ENCODE assay signal across 9 mouse cellular contexts in genomic region chr6:93757353-93758087, GRCm38 (mm10).
A peak's percentile ranks its signal among the peaks of the same experiment; 100 is the strongest.
DNase-seq lines count a peak whose midpoint lies in the region; ATAC-seq and TF ChIP-seq lines count a peak whose summit lies in the region.
"Had no signal": no experiment of that assay in that cellular context is flagged by ENCODE, and none has a peak within 500 bp of the region (broad histone marks: within the 10 kb centered on the region; RNA-seq: fewer than 3 reads in every experiment).

No protein-coding gene starts in this region.

- H3K79me3 ChIP-seq in C2C12 (ENCODE audit: low read depth) = no peaks in the 10 kb centered on the region

- H3K9me3 ChIP-seq in forebrain, embryonic 12.5 days = no peaks in the 10 kb centered on the region
- no peaks in the 10 kb centered on the region for H3K9me3 ChIP-seq in heart, embryonic 15.5 days (replicated peaks)
- H3K9me3 ChIP-seq in neural tube, embryonic 11.5 days (ENCODE audit: control insufficient read depth, low read length) = no peaks in the 10 kb centered on the region

- WGBS in forebrain, embryonic 12.5 days = 37% methylated on average over 11 of the region's 11 CpGs
- 35% methylated on average over 11 of the region's 11 CpGs for WGBS in heart, embryonic 15.5 days
- 52% methylated on average over 11 of the region's 11 CpGs for WGBS in liver, adult 2 months
- 37% methylated on average over 11 of the region's 11 CpGs for WGBS in neural tube, embryonic 11.5 days

- no peak for TF ChIP-seq POLR2A in liver, adult 2 months (IDR thresholded peaks at IDR 0.05; ENCODE audit: extremely low read depth, insufficient read depth, low read length)

- H3K79me2 ChIP-seq in C2C12 (ENCODE audit: control insufficient read depth, insufficient read depth) = no peaks in the 10 kb centered on the region
- no peaks in the 10 kb centered on the region for H3K79me2 ChIP-seq in liver, adult 2 months (ENCODE audit: control insufficient read depth, insufficient read depth, low read length)

- no peak overlapping the region for H3ac ChIP-seq in C2C12 (ENCODE audit: control insufficient read depth, insufficient read length, low read depth)

- peaks cover 15% of the 10 kb centered on the region; the same call in 1 of the 2 replicates for H3K4me1 ChIP-seq in forebrain, embryonic 12.5 days
- H3K4me1 ChIP-seq in heart, embryonic 15.5 days (replicated peaks) = 0 out of 2 replicates have a peak, but pooled peaks cover 4% of the 10 kb centered on the region
- H3K4me1 ChIP-seq in liver, adult 2 months (ENCODE audit: control insufficient read depth, insufficient read depth, low read length) = no peaks in the 10 kb centered on the region
- peaks cover 8% of the 10 kb centered on the region for H3K4me1 ChIP-seq in neural tube, embryonic 11.5 days (ENCODE audit: control insufficient read depth, insufficient read depth, low read length)

- H3K9ac ChIP-seq in forebrain, embryonic 12.5 days = no peak overlapping the region
- no peak overlapping the region for H3K9ac ChIP-seq in heart, embryonic 15.5 days
- H3K9ac ChIP-seq in liver, adult 2 months (ENCODE audit: low read depth, low read length) = no peak overlapping the region
- H3K9ac ChIP-seq in neural tube, embryonic 11.5 days (ENCODE audit: low read length) = no peak overlapping the region

- peak overlapping the region; percentile 75 for H3K27ac ChIP-seq in forebrain, embryonic 12.5 days
- H3K27ac ChIP-seq in heart, embryonic 15.5 days = peak overlapping the region; percentile 48; the same call in 1 of the 2 replicates
- H3K27ac ChIP-seq in liver, adult 2 months (replicated peaks; ENCODE audit: insufficient read depth, low read depth, low read length) = no peak overlapping the region
- H3K27ac ChIP-seq in neural tube, embryonic 11.5 days (ENCODE audit: low read depth, low read length) = peak overlapping the region; percentile 39; the same call in 1 of the 2 replicates

- DNase-seq in c-Kit-positive CD71-positive TER-119-negative erythroid progenitor cells, embryonic 14.5 days (ENCODE audit: low read depth) = peak; percentile 4
- peak; percentile 88 for DNase-seq in kidney, postnatal 14 days
- peak; percentile 38 for DNase-seq in liver, adult 2 months (ENCODE audit: extremely low read depth, low read depth, low spot score)
- DNase-seq in neural tube, embryonic 11.5 days (ENCODE audit: low spot score) = peak; percentile 88
- DNase-seq in thymus, adult 18-20 months = peak; percentile 2 to 4

- no peak overlapping the region for H3K4me3 ChIP-seq in C2C12 (ENCODE audit: insufficient read depth, poor library complexity, severe bottlenecking)
- no peak overlapping the region for H3K4me3 ChIP-seq in forebrain, embryonic 12.5 days (replicated peaks)
- no peak overlapping the region for H3K4me3 ChIP-seq in heart, embryonic 15.5 days
- H3K4me3 ChIP-seq in liver, adult 2 months (ENCODE audit: insufficient read depth, low read depth, low read length) = no peak overlapping the region
- no peak overlapping the region for H3K4me3 ChIP-seq in neural tube, embryonic 11.5 days (ENCODE audit: low read depth, low read length)

- no peaks in the 10 kb centered on the region for H3K27me3 ChIP-seq in C2C12 (ENCODE audit: control insufficient read depth, insufficient read depth, insufficient read length)
- no peaks in the 10 kb centered on the region for H3K27me3 ChIP-seq in forebrain, embryonic 12.5 days
- H3K27me3 ChIP-seq in heart, embryonic 15.5 days = no peaks in the 10 kb centered on the region
- no peaks in the 10 kb centered on the region for H3K27me3 ChIP-seq in liver, adult 2 months (ENCODE audit: control insufficient read depth, insufficient read depth, low read length)
- H3K27me3 ChIP-seq in neural tube, embryonic 11.5 days (ENCODE audit: control insufficient read depth, insufficient read depth, low read length) = no peaks in the 10 kb centered on the region
- H3K27me3 ChIP-seq: CH12.LX had no signal

- TF ChIP-seq CTCF in C2C12 (IDR thresholded peaks at IDR 0.05; ENCODE audit: control insufficient read depth, insufficient read depth, insufficient read length) = peak; percentile 35
- peak; percentile 89 for TF ChIP-seq CTCF in liver, adult 2 months (IDR thresholded peaks at IDR 0.05; ENCODE audit: low read depth, low read length)

- H3K36me3 ChIP-seq in C2C12 (ENCODE audit: control insufficient read depth, insufficient read depth) = no peaks in the 10 kb centered on the region
- peaks cover 25% of the 10 kb centered on the region for H3K36me3 ChIP-seq in forebrain, embryonic 12.5 days (replicated peaks)
- no peaks in the 10 kb centered on the region for H3K36me3 ChIP-seq in heart, embryonic 15.5 days
- peaks cover 9% of the 10 kb centered on the region for H3K36me3 ChIP-seq in liver, adult 2 months (ENCODE audit: control insufficient read depth, insufficient read depth, low read length)
- H3K36me3 ChIP-seq in neural tube, embryonic 11.5 days (ENCODE audit: control insufficient read depth, insufficient read depth, low read length) = no peaks in the 10 kb centered on the region

- H3K4me2 ChIP-seq in forebrain, embryonic 12.5 days = no peak overlapping the region
- peak overlapping the region; percentile 27; the same call in 1 of the 2 replicates for H3K4me2 ChIP-seq in heart, embryonic 15.5 days
- no peak overlapping the region for H3K4me2 ChIP-seq in neural tube, embryonic 11.5 days (ENCODE audit: low read depth)

- ATAC-seq in forebrain, embryonic 12.5 days (ENCODE audit: low FRiP score) = peak; percentile 91
- peak; percentile 92 for ATAC-seq in heart, embryonic 15.5 days (replicated peaks; ENCODE audit: insufficient number of reproducible peaks, insufficient read depth, low FRiP score, low read depth)
- ATAC-seq in neural tube, embryonic 11.5 days (ENCODE audit: insufficient read depth, low FRiP score, low TSS enrichment) = peak; percentile 83

TF ChIP-seq in C2C12, 6 proteins besides CTCF, POLR2A, EP300 and RAD21:
- TF ChIP-seq MAX (IDR thresholded peaks at IDR 0.05) (no peak), FOSL1 (IDR thresholded peaks at IDR 0.05; ENCODE audit: insufficient read depth, low read length, poor library complexity, severe bottlenecking) (no peak), MYOD1 (IDR thresholded peaks at IDR 0.05; ENCODE audit: control insufficient read depth, insufficient read length, low read depth) (no peak), MYOG (IDR thresholded peaks at IDR 0.05; ENCODE audit: control insufficient read depth, extremely low read depth, insufficient read length) (no peak), USF1 (IDR thresholded peaks at IDR 0.05; ENCODE audit: low read depth) (no peak), CEBPB (IDR thresholded peaks at IDR 0.05; ENCODE audit: low read depth) (no peak)

Comparison
In these comparisons a context has a peak if more than half of its experiments do, and no peak if none do; other contexts are left out.
1. DNase-seq: peak in every context shown above with its lines; median percentile 88 in kidney, postnatal 14 days; 88 in neural tube, embryonic 11.5 days; 38 in liver, adult 2 months; 4 in c-Kit-positive CD71-positive TER-119-negative erythroid progenitor cells, embryonic 14.5 days; 3 in thymus, adult 18-20 months.